23 mouse cellular contexts compared by ENCODE assay signal in genomic region chr2:156452149-156452536, GRCm38 (mm10). TPM values are rescaled to one million over a fixed set of nuclear protein-coding genes. Genes with fewer than 3 reads are reported as not detected.
A peak's percentile ranks its signal among the peaks of the same experiment; 100 is the strongest.
DNase-seq lines count a peak whose midpoint lies in the region; ATAC-seq lines count a peak whose summit lies in the region.
"Had no signal": no experiment of that assay in that cellular context is flagged by ENCODE, and none has a peak within 500 bp of the region (broad histone marks: within the 10 kb centered on the region; RNA-seq: fewer than 3 reads in every experiment).

No protein-coding gene starts in this region.

- intact Hi-C loops in left cerebral cortex, postnatal 4 days (cut with DNase I) = no loop called here

- H3K4me1 ChIP-seq in forebrain, embryonic 15.5 days = peaks cover 11% of the 10 kb centered on the region; the same call in 1 of the 2 replicates
- H3K4me1 ChIP-seq in forebrain, embryonic 16.5 days (replicated peaks; ENCODE audit: control insufficient read depth, insufficient read depth, low read length) = peaks cover 2% of the 10 kb centered on the region; the same call in 1 of the 2 replicates
- H3K4me1 ChIP-seq: embryonic facial prominence, embryonic 12.5 days had no signal

- H3K9me3 ChIP-seq in forebrain, embryonic 15.5 days = no peaks in the 10 kb centered on the region
- H3K9me3 ChIP-seq in forebrain, embryonic 16.5 days (ENCODE audit: control insufficient read depth, low read length) = no peaks in the 10 kb centered on the region
- H3K9me3 ChIP-seq: embryonic facial prominence, embryonic 12.5 days; heart, embryonic 13.5 days; kidney, embryonic 15.5 days; limb, embryonic 15.5 days; lung, embryonic 15.5 days had no signal

- ATAC-seq in forebrain, embryonic 15.5 days (replicated peaks) = 0 out of 2 replicates have a peak, but pooled peaks have one; percentile 29
- ATAC-seq in forebrain, embryonic 16.5 days = no peak

- H3K4me2 ChIP-seq in forebrain, embryonic 15.5 days (replicated peaks) = no peak overlapping the region
- H3K4me2 ChIP-seq in forebrain, embryonic 16.5 days (ENCODE audit: low read length) = no peak overlapping the region
- H3K4me2 ChIP-seq: embryonic facial prominence, embryonic 12.5 days; heart, embryonic 13.5 days; kidney, embryonic 15.5 days; limb, embryonic 15.5 days; lung, embryonic 15.5 days had no signal

- no peaks in the 10 kb centered on the region for H3K36me3 ChIP-seq in forebrain, embryonic 15.5 days
- no peaks in the 10 kb centered on the region for H3K36me3 ChIP-seq in forebrain, embryonic 16.5 days (ENCODE audit: control insufficient read depth, insufficient read depth)
- H3K36me3 ChIP-seq: embryonic facial prominence, embryonic 12.5 days; heart, embryonic 13.5 days; kidney, embryonic 15.5 days; limb, embryonic 15.5 days; lung, embryonic 15.5 days had no signal

- no peak overlapping the region for H3K4me3 ChIP-seq in forebrain, embryonic 15.5 days
- no peak overlapping the region for H3K4me3 ChIP-seq in forebrain, embryonic 16.5 days (replicated peaks; ENCODE audit: low read length)
- H3K4me3 ChIP-seq: embryonic facial prominence, embryonic 12.5 days; heart, embryonic 13.5 days; kidney, embryonic 15.5 days; limb, embryonic 15.5 days; lung, embryonic 15.5 days had no signal

- H3K9ac ChIP-seq in forebrain, embryonic 15.5 days (replicated peaks) = no peak overlapping the region
- no peak overlapping the region for H3K9ac ChIP-seq in forebrain, embryonic 16.5 days (replicated peaks; ENCODE audit: low read depth, low read length)
- H3K9ac ChIP-seq: embryonic facial prominence, embryonic 12.5 days; heart, embryonic 13.5 days; kidney, embryonic 15.5 days; limb, embryonic 15.5 days; liver, embryonic 14.5 days; lung, embryonic 15.5 days had no signal

- 38% methylated on average over 7 of the region's 7 CpGs for WGBS in forebrain, embryonic 15.5 days
- 42% methylated on average over 7 of the region's 7 CpGs for WGBS in forebrain, embryonic 16.5 days

- DNase-seq in left cerebral cortex, adult 11 months (ENCODE audit: low spot score) = peak; percentile 30
- DNase-seq in left cerebral cortex, postnatal 4 days = no peak
- peak; percentile 29 for DNase-seq in right cerebral cortex, postnatal 14 days
- DNase-seq in right cerebral cortex, adult 18-20 months = no peak
- DNase-seq in telencephalon, adult 2 months (ENCODE audit: low read depth, low spot score) = peak; percentile 48
- DNase-seq in heart, adult 11 months = no peak
- DNase-seq: adrenal gland, postnatal 14 days; heart, postnatal 14 days; kidney, adult 11 months; kidney, postnatal 36 days; layer of hippocampus, adult 9-11 months; lung, postnatal 4 days; midbrain, embryonic 14.5 days; thymus, adult 2 months had no signal

- H3K27ac ChIP-seq in forebrain, embryonic 15.5 days (replicated peaks) = no peak overlapping the region
- H3K27ac ChIP-seq in forebrain, embryonic 16.5 days (ENCODE audit: low read length) = no peak overlapping the region
- H3K27ac ChIP-seq: embryonic facial prominence, embryonic 12.5 days; heart, embryonic 13.5 days; kidney, embryonic 15.5 days; limb, embryonic 15.5 days; liver, embryonic 14.5 days; lung, embryonic 15.5 days had no signal

- H3K27me3 ChIP-seq in forebrain, embryonic 15.5 days = no peaks in the 10 kb centered on the region
- no peaks in the 10 kb centered on the region for H3K27me3 ChIP-seq in forebrain, embryonic 16.5 days (replicated peaks; ENCODE audit: control insufficient read depth, insufficient read depth, low read length)
- H3K27me3 ChIP-seq: embryonic facial prominence, embryonic 12.5 days; kidney, embryonic 15.5 days; limb, embryonic 15.5 days; lung, embryonic 15.5 days had no signal

RNA-seq across cellular contexts. Expression of gene Epb41l1, which starts 31.4 kb away (rescaled TPM):
- 11.2 and 11.4 TPM in 2 replicates for polyA plus RNA-seq in forebrain, embryonic 15.5 days (2015; fragmentation: Nextera tagmentation; extraction: Ambion mirVana)
- 10.7 and 15.5 TPM in 2 replicates for polyA plus RNA-seq in forebrain, embryonic 16.5 days (2015; fragmentation: Nextera tagmentation; extraction: Ambion mirVana)
- 100 to 1,000 TPM; 229 to 236 TPM for total RNA-seq in left cerebral cortex, postnatal 4 days (2021)
- total RNA-seq: megakaryocyte-erythroid progenitor cell, adult 5-6 weeks had no signal

Comparison
In these comparisons a context has a peak if more than half of its experiments do, and no peak if none do; other contexts are left out.
1. DNase-seq: peak in left cerebral cortex, adult 11 months (single experiment), right cerebral cortex, postnatal 14 days (single experiment) and telencephalon, adult 2 months (single experiment); none in left cerebral cortex, postnatal 4 days (single experiment), right cerebral cortex, adult 18-20 months (single experiment) and heart, adult 11 months (single experiment).